8 mouse cellular contexts compared by ENCODE assay signal in genomic region chr19:9283176-9283575, GRCm38 (mm10).
DNase-seq lines count a peak whose midpoint lies in the region; ATAC-seq and TF ChIP-seq lines count a peak whose summit lies in the region.
"Not testable (repeated sequence)": the region's sequence is repeated elsewhere in the genome, so short reads cannot be mapped to it uniquely, and the experiment has no call there.

No protein-coding gene starts in this region.

- peak overlapping the region; percentile 42 for H3K4me3 ChIP-seq in left cerebral cortex, adult 2 months

- not testable (repeated sequence) for H3K27ac ChIP-seq in left cerebral cortex, adult 2 months

- peak; percentile 10 for DNase-seq in adrenal gland, adult 8-10 months
- DNase-seq in cerebellum, postnatal 36 days, result peak; percentile 13 to 36
- DNase-seq in heart, adult 11 months, result peak; percentile 94
- DNase-seq in kidney, postnatal 10 days, result peak; percentile 26
- peak; percentile 13 to 20 for DNase-seq in left cerebral cortex, adult 2 months (ENCODE audit: extremely low spot score in 1 of 2, low spot score in 2 of 2)
- DNase-seq in spleen, postnatal 10 days (ENCODE audit: low spot score in 2 of 2), result peak; percentile 41 to 51
- DNase-seq in urinary bladder, postnatal 36 days (ENCODE audit: low spot score in 2 of 2), result peak; percentile 2 to 5

- peak; percentile 95 for ATAC-seq in megakaryocyte progenitor cell, adult 5-6 weeks (replicated peaks; ENCODE audit: poor library complexity)

- intact Hi-C loops in left cerebral cortex, adult 2 months (cut with DNase I), result not testable (repeated sequence)

- TF ChIP-seq CTCF in left cerebral cortex, adult 2 months (IDR thresholded peaks at IDR 0.05), result not testable (repeated sequence)

Comparison
In these comparisons a context has a peak if more than half of its experiments do, and no peak if none do; other contexts are left out.
1. DNase-seq: peak in every context shown above with its lines; median percentile 94 in heart, adult 11 months; 46 in spleen, postnatal 10 days; 26 in kidney, postnatal 10 days; 24 in cerebellum, postnatal 36 days; 16 in left cerebral cortex, adult 2 months; 10 in adrenal gland, adult 8-10 months; 4 in urinary bladder, postnatal 36 days.